Mouse (Mus musculus) frontal cortex, postnatal 36 days (tissue): ENCODE data around the gene Gm5089.

ENCODE experiments used
- DNase-seq, 2 experiments: peaks; one replicate each; pipeline ENCODE4 v3.0.0; 2022; ENCODE audit warnings: low spot score in 2 of 2

The Gm5089 gene

GRCm38 (mm10) chr14:122386281-122387130, 64.4 kb downstream of the Gm5089 start:
- DNase-seq = no peak

DNA sequence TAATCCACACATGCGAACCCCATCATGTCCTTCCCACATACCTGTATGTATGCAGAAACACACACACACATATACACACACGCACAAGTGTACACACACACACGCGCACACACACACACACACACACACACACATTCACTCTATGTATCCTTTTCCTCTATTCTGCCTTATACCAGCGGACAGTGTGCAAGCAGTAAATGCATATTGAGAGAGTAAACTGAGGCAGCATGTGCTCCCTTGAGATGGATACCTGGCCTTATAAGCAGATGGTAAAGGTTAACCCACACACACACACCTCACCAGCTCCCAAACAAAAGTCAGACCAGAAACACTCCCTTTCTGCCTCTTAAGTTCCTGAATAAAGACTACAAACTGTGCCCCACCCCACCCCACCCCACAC, 65.2 kb downstream of the Gm5089 start:
- no peak for DNase-seq

DNA sequence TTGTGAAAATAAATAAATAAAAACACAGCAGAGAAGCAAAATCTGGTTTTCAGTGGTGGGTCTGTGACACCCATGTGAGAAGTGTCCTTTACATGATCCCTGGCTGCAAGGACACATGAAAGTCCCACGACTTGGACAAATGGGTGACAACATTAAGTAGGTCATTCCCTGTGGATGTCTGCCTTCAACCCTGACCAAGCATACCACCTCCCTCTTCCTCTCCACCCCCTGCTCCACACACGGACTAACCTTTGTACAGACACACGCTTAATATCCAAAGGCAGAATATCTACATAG, 65.7 kb downstream of the Gm5089 start:
- no peak for DNase-seq
